Mouse (Mus musculus): ENCODE measurements around the gene Kdm5c.

GRCm38 (mm10) chrX:152187151-152187550, 45.7 kb upstream of the Kdm5c start:
- TF ChIP-seq EP300 (IDR thresholded peaks at IDR 0.05; ENCODE audit: low read depth) (no peak), CTCF (IDR thresholded peaks at IDR 0.05; ENCODE audit: low read depth) (no peak)
